24 mouse cellular contexts compared by ENCODE assay signal in the genomic region with DNA sequence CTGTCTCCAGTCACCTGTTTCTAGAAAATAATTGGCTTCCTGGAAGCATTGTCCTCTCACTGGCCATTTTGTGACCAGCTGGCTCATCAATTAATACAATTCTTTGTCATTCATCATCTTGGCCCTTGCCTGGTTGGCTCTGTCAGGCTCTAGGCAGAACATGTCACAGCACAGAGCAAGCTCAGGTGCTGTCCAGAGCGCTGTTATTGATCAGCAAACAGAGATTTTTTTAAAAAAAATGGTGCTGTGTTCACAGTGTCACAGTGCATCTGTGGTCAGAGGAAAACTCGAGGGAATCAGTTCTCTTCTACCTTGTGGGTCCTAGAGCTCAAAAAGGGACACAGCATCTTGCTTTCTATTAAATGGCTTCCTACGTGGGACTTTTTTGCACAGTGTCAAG. TPM values are rescaled to one million over a fixed set of nuclear protein-coding genes. Genes with fewer than 3 reads are reported as not detected.
"Had no signal": no experiment of that assay in that cellular context is flagged by ENCODE, and none has a peak within 500 bp of the region (broad histone marks: within the 10 kb centered on the region; RNA-seq: fewer than 3 reads in every experiment).

No protein-coding gene starts in this region.

- H3K4me2 ChIP-seq: liver, embryonic 15.5 days; lung, embryonic 15.5 days; midbrain, embryonic 12.5 days; neural tube, embryonic 12.5 days; stomach, embryonic 15.5 days had no signal

- H3K27ac ChIP-seq: liver, embryonic 15.5 days; lung, embryonic 15.5 days; macrophage; midbrain, embryonic 12.5 days; neural tube, embryonic 12.5 days; stomach, embryonic 15.5 days; stomach, postnatal 0 days had no signal

- H3K36me3 ChIP-seq: liver, embryonic 15.5 days; lung, embryonic 15.5 days; neural tube, embryonic 12.5 days; stomach, embryonic 15.5 days had no signal

- H3K4me1 ChIP-seq: midbrain, embryonic 12.5 days; neural tube, embryonic 12.5 days; stomach, embryonic 15.5 days had no signal

- H3K9ac ChIP-seq: liver, embryonic 15.5 days; lung, embryonic 15.5 days; midbrain, embryonic 12.5 days; neural tube, embryonic 12.5 days; stomach, embryonic 15.5 days had no signal

- H3K9me3 ChIP-seq: liver, embryonic 15.5 days; lung, embryonic 15.5 days; megakaryocyte, embryonic 14.5 days; midbrain, embryonic 12.5 days; neural tube, embryonic 12.5 days; stomach, embryonic 15.5 days had no signal

- H3K27me3 ChIP-seq: liver, embryonic 15.5 days; lung, embryonic 15.5 days; midbrain, embryonic 12.5 days; neural tube, embryonic 12.5 days; stomach, embryonic 15.5 days had no signal

- DNase-seq: lung, adult 2 months; lung, postnatal 14 days; lung, postnatal 36 days; midbrain, embryonic 14.5 days; right cerebral cortex, postnatal 14 days; thymus, adult 2 months; thymus, postnatal 25 days; thymus, postnatal 4 days had no signal

- H3K4me3 ChIP-seq: liver, embryonic 15.5 days; lung, embryonic 15.5 days; megakaryocyte, embryonic 14.5 days; midbrain, embryonic 12.5 days; neural tube, embryonic 12.5 days; stomach, embryonic 15.5 days had no signal

- ATAC-seq: lung, postnatal 0 days had no signal

RNA-seq across cellular contexts. Expression of gene Plxnb1, which starts 30.3 kb away (rescaled TPM):
- total RNA-seq: megakaryocyte progenitor cell, adult 5-6 weeks had no signal
- polyA plus RNA-seq: macrophage had no signal

RNA-seq across cellular contexts. Expression of gene Fbxw21, which starts 36.4 kb away (rescaled TPM):
- total RNA-seq: megakaryocyte progenitor cell, adult 5-6 weeks; midbrain, postnatal 0 days; monocyte, adult 5-6 weeks had no signal
- polyA plus RNA-seq: liver, embryonic 15.5 days; lung, adult 2 months; lung, embryonic 15.5 days; lung, postnatal 0 days; macrophage; midbrain, embryonic 12.5 days; midbrain, embryonic 14.5 days; midbrain, postnatal 0 days; neural tube, embryonic 12.5 days; neural tube, embryonic 14.5 days; spleen, adult 2 months; stomach, embryonic 15.5 days; stomach, postnatal 0 days; testis, adult 2 months; thymus, adult 2 months; urinary bladder, adult 2 months had no signal
